Mouse (Mus musculus) left cerebral cortex, postnatal 36 days (tissue): ENCODE measurements around the gene Olfr1205. TPM values are rescaled to one million over a fixed set of nuclear protein-coding genes. Genes with fewer than 3 reads are reported as not detected.

Source experiments
- DNase-seq, 2 experiments: peaks; one replicate each; pipeline ENCODE4 v3.0.0; 2021 to 2022; ENCODE audit warnings: low spot score in 2 of 2, mixed read lengths in 1 of 2
- intact Hi-C: fragments of 180-260 bp; cut with DNase I; formaldehyde crosslinking; loops from one replicate; pipeline ENCODE4 v1.15.1; 2025
- total RNA-seq, 2 experiments: library from RNA; stranded (reverse); gene quantifications; 2 replicates each; pipeline ENCODE4 v1.2.3; 2021

Olfr1205 gene
- not detected for total RNA-seq

- no peak for DNase-seq
- intact Hi-C loops: no loop called here
Measured at GRCm38 (mm10) chr2:88829437-88829836, at the start of gene Olfr1205. Olfr1205 (plus strand) TSS chr2:88829737.

- DNase-seq: no peak
- intact Hi-C loops: no loop called here
Measured at GRCm38 (mm10) chr2:88792736-88793135, 36.8 kb upstream of the Olfr1205 start, which contains the start of gene Olfr1201. Olfr1201 (plus strand) TSS chr2:88793036.

- intact Hi-C loops: no loop called here
- no peak for DNase-seq
Measured at GRCm38 (mm10) chr2:88814196-88814595, 15.3 kb upstream of the Olfr1205 start, which contains the start of gene Olfr1202. Olfr1202 (plus strand) TSS chr2:88814496.

GRCm38 (mm10) chr2:88838477-88838876 lies 8.9 kb downstream of the Olfr1205 start:
- DNase-seq: no peak

GRCm38 (mm10) chr2:88848992-88849391 lies 19.5 kb downstream of the Olfr1205 start, which contains the start of gene Olfr1204:
Olfr1204 (plus strand) TSS chr2:88849292.
- no peak for DNase-seq
- intact Hi-C loops: no loop called here

More at GRCm38 (mm10) chr2:88838477-88838876, 8.9 kb downstream of the Olfr1205 start:
- intact Hi-C loops: no loop called here

GRCm38 (mm10) chr2:88862931-88863330 lies 33.4 kb downstream of the Olfr1205 start, which contains the start of gene Olfr1206:
Olfr1206 (plus strand) TSS chr2:88863231.
- intact Hi-C loops: no loop called here
- no peak for DNase-seq

Other genes with a start within 250 kb of the Olfr1205 start
- gene Olfr1189, start 243.3 kb upstream of the Olfr1205 start, total RNA-seq: not detected
- under 1 TPM in 1 of 2 experiments, not detected in 1; 0.05 TPM for gene Olfr1191-ps1, start 189.2 kb upstream of the Olfr1205 start, total RNA-seq
- gene Olfr1192-ps1, start 181.2 kb upstream of the Olfr1205 start, total RNA-seq: not detected
- not detected for gene Olfr1193, start 154.1 kb upstream of the Olfr1205 start, total RNA-seq
- not detected for gene Olfr1195, start 140.6 kb upstream of the Olfr1205 start, total RNA-seq
- gene Olfr1196, start 125.1 kb upstream of the Olfr1205 start, total RNA-seq: not detected
- gene Olfr1197, start 97.4 kb upstream of the Olfr1205 start, total RNA-seq: not detected
- gene Olfr1198, start 78.4 kb upstream of the Olfr1205 start, total RNA-seq: not detected
- gene Olfr1199, start 69.3 kb upstream of the Olfr1205 start, total RNA-seq: not detected
- gene Olfr1200, start 59.2 kb upstream of the Olfr1205 start, total RNA-seq: not detected
- gene Olfr1201, start 36.7 kb upstream of the Olfr1205 start, total RNA-seq: not detected
- not detected for gene Olfr1202, start 15.2 kb upstream of the Olfr1205 start, total RNA-seq
- not detected for gene Olfr1204, start 19.6 kb downstream of the Olfr1205 start, total RNA-seq
- gene Olfr1206, start 33.5 kb downstream of the Olfr1205 start, total RNA-seq: not detected
- not detected for gene Olfr1208, start 72.6 kb downstream of the Olfr1205 start, total RNA-seq
- gene Olfr1209, start 85.4 kb downstream of the Olfr1205 start, total RNA-seq: not detected
- not detected for gene Olfr1211, start 108.4 kb downstream of the Olfr1205 start, total RNA-seq
- not detected for gene Olfr1212, start 124.2 kb downstream of the Olfr1205 start, total RNA-seq
- not detected for gene Gm13762, start 150.5 kb downstream of the Olfr1205 start, total RNA-seq
- gene Olfr1214, start 162.9 kb downstream of the Olfr1205 start, total RNA-seq: not detected
- not detected for gene Olfr1215, start 177.2 kb downstream of the Olfr1205 start, total RNA-seq
- not detected for gene Olfr1216, start 188.6 kb downstream of the Olfr1205 start, total RNA-seq
- not detected for gene Olfr1217, start 202.3 kb downstream of the Olfr1205 start, total RNA-seq
- not detected for gene Olfr1218, start 231.4 kb downstream of the Olfr1205 start, total RNA-seq